Mouse (Mus musculus) brain, embryonic 14.5 days (tissue): ENCODE results near the gene Tut7.

Experiments
- CTCF ChIP-seq: fragments of 200-500 bp; IDR thresholded peaks from 2 replicates; pipeline ENCODE4 v1.5.1; 2012; ENCODE audit warnings: inconsistent platforms, mild to moderate bottlenecking, moderate library complexity, borderline replicate concordance; ENCODE audit not compliant: insufficient read depth, insufficient read length; ENCODE audit errors: extremely low read depth
- POLR2A ChIP-seq: fragments of 200-500 bp; IDR thresholded peaks from 2 replicates; pipeline ENCODE4 v1.6.1; 2012; ENCODE audit warnings: mild to moderate bottlenecking, inconsistent platforms, borderline replicate concordance; ENCODE audit not compliant: poor library complexity, insufficient read depth, insufficient read length, severe bottlenecking; ENCODE audit errors: extremely low read depth

DNA sequence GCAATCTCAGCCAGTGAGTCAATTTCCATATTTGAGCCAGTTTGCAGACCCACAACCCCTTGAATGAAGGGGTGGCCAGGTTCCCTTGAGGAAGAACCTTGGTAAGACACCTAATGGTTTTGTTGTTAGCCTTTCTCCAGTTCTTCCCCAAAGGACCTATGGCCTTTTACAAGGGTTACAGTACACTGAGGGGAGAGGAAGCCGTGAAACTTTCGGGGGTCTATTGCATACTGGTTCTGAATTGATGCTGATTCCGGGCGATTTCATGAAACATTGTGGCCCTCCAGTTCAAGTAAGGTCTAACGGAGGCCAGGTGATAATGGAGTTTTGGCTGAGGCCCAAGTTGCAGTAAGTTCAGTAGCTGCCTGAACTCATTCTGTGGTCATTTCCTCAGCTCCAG, 21.7 kb upstream of the Tut7 start:
- TF ChIP-seq POLR2A, result no peak
- TF ChIP-seq CTCF, result no peak
